Mouse (Mus musculus): ENCODE measurements around the gene Hexa. TPM values are rescaled to one million over a fixed set of nuclear protein-coding genes. Genes with fewer than 3 reads are reported as not detected.

Hexa gene
- total RNA-seq (2014; fragmentation: Nextera tagmentation) (16.6 and 23.9 TPM in 2 replicates), total RNA-seq (2017) (25.4 and 28.7 TPM in 2 replicates)

DNA sequence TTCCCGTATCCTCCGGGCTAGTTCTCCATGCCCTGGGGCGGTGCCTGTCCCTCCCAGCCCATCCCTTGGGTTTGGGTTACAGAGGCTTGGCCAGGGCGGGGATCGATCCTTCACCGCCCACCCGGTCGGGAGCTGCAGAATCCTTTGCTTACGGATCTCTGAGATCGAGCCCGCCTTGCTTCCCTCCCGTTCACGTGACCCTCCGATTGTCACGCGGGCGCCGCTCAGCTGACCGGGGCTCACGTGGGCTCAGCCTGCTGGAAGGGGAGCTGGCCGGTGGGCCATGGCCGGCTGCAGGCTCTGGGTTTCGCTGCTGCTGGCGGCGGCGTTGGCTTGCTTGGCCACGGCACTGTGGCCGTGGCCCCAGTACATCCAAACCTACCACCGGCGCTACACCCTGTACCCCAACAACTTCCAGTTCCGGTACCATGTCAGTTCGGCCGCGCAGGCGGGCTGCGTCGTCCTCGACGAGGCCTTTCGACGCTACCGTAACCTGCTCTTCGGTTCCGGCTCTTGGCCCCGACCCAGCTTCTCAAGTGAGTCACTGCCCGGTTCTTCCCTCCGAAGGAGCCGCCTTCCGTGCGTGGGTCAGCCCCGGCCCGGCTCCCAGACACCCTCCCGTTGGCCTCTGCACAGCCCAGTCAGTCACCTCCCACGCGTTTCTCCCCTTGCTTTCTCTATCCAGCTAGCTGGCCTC, at the start of gene Hexa, which contains the start of gene Tmem202:
Gene Hexa (plus strand): TSS at position 100 of the 697 bp plus-strand sequence.
Gene Tmem202 (minus strand): TSS at position 407 of the 697 bp plus-strand sequence.
- peak; percentile 80 for ATAC-seq (replicated peaks; ENCODE audit: low FRiP score, low TSS enrichment, poor library complexity, severe bottlenecking)

DNA sequence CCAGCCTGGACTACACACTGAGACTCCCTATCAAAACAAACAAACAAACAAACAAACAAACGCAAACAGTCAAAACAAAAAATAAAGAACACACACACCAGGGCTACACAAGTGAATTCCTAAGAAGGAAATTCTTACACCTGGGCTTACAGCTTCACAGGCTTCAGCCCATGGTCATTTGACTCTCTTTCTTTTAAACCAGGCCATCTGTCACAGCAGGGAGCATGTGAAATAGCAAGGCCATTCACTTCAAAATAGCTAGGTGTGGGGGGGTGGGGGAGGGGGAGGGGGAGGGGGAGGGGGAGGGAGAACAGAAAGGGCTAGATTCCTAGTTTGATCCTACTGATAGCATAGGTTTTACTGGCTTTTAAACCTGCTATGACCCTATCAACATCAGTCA, 31.2 kb upstream of the Hexa start:
- ATAC-seq (replicated peaks; ENCODE audit: low FRiP score, low TSS enrichment, poor library complexity, severe bottlenecking): no peak

DNA sequence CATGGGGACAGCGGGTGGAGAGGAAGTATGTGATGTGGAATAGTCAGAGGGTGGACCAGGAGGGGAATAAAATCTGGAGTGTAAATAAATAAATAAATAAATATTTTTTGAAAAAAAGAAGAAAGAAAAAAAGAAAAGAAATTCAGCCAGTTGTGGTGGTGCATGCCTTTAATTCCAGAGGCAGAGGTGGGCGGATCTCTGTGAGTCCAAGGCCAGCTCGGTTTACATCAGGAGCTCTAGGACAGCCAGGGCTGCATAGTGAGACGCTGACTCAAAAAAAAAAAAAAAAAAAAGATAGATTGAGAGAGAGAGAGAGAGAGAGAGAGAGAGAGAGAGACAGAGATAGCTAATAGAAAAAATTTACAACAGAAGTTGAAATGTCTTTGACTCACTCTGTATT, 27.0 kb upstream of the Hexa start:
- no peak for ATAC-seq (replicated peaks; ENCODE audit: low FRiP score, low TSS enrichment, poor library complexity, severe bottlenecking)

DNA sequence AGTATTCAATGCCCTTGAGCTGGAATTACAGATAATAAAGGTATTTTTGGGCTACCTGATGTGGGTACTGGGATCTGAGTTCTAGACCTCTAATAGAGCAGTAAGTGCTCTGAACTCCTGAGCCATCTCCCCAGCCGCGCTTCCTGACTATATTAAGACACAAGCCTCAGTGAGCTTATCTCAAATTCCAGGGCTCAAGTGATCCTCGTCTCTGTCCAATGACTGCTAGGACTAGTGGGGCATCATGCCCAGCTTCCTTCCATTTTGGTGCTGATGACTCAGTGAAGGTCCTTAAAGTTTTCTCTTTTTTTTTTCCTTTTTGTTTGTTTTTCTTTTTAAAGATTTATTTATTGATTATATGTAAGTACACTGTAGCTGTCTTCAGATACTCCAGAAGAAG, 24.3 kb upstream of the Hexa start:
- no peak for ATAC-seq (replicated peaks; ENCODE audit: low FRiP score, low TSS enrichment, poor library complexity, severe bottlenecking)

DNA sequence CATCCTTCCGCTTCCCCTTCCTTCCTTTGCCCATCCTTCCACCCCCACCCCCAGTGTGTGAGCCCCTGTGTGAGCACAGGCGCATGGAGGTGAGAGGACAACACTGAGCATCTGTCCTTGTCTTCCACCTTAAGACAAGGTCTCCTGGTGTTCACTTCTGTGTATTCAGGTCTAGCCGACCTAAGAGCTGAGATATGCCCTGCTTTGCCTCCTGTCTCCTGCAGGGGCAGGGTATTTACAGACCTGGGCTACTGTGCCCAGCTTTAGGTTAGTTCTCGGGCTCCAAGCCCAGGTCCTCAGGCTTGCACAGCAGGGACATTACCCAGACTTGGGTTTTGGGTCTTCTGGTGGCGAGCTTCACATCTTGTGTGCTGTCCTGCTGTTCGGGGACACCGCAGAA, 22.2 kb upstream of the Hexa start:
- ATAC-seq (replicated peaks; ENCODE audit: low FRiP score, low TSS enrichment, poor library complexity, severe bottlenecking): peak; percentile 77; the same call in 1 of the 2 replicates

DNA sequence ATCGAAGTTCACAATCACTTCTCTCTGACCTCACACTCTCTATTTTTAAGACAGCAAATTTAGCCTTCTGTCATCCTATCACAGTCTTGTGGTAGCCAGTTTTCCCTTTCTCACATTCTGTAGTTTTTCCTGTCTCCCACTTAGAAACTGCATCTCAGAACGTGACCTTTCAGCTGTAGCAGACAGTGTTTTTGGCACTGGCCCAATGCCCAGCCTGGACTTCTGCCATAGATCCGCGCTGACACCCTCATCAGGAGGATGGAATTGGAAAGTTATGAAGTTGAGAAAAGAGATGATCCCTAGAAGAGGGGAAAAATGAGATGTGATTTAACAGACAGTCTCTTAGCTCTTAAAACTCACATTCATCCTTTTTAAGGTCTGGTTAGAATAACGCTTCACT, 20.4 kb upstream of the Hexa start:
- ATAC-seq (replicated peaks; ENCODE audit: low FRiP score, low TSS enrichment, poor library complexity, severe bottlenecking): no peak

DNA sequence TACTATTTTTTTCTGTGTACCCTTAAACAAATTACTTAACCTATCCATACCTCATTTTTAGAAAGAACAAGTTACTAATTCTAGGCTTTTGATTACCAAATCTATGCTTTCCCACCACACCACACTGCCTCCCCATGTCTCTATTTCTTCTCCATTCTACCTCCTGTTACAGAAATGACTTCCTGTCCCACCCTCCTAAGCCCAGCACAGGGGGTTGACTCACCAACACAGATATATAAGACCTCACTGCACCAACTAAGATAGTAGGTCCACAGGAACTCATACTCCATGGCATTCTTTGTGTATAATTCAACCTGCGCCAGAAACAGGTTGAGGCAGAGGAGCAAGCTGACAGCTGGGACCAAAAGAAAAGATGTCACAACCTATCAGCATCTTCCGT, 19.9 kb upstream of the Hexa start:
- ATAC-seq (replicated peaks; ENCODE audit: low FRiP score, low TSS enrichment, poor library complexity, severe bottlenecking): no peak

DNA sequence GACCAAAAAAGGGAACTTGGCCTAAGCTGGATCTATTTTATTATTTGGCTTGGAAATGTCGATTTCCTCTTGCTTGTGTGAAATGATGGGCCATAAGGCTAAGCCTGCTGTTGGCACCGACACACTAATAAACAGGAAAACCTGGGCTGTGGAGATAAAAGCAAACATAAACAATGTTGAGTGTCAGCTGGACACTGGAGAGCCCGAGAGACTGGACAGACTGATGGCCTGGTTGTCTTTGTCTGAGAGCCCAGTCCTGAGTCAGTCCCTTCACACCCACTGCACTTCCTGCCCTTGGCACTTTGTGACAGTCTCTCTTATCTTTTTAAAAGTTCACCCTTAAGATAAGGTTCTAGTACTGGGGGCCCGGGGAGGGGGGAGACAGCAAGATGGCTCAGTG, 16.4 kb upstream of the Hexa start:
- no peak for ATAC-seq (replicated peaks; ENCODE audit: low FRiP score, low TSS enrichment, poor library complexity, severe bottlenecking)

DNA sequence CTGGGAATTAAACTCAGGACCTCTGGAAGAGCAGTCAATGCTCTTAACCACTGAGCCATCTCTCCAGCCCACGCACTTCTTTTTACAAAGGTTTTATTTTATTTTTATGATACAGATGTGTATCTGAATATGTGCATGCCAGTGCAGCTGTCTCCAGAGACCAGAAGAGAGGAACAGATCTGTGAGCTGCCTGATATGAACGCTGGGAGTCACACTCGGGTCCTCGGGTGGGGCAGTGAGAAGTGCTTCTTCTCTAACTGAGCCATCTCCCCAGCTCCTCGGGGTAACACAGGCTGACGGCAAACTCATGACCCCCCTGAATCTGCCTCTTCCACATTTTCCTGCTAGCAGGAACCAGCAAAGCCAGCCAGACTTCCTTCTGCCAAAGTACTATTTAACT, 12.6 kb upstream of the Hexa start:
- ATAC-seq (replicated peaks; ENCODE audit: low FRiP score, low TSS enrichment, poor library complexity, severe bottlenecking): peak; percentile 63; the same call in 1 of the 2 replicates

DNA sequence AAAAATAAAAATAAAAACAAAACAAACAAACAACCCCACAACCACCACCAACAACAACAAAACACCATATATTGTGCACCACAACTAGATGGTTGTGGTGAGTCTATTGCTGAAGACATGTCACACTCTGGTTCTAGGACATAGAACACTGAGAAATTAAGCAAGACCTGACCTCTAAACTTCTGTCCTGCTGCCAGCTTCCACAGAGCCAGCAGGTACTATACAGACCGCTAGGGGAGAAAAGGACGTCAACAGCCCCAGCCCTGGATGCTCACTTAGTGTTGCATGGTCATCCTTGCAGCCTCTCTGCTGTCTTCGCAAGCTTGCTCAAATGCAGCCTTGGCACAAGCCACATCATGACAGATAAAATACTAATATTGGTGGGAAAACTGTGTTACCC, 11.8 kb upstream of the Hexa start:
- no peak for ATAC-seq (replicated peaks; ENCODE audit: low FRiP score, low TSS enrichment, poor library complexity, severe bottlenecking)

DNA sequence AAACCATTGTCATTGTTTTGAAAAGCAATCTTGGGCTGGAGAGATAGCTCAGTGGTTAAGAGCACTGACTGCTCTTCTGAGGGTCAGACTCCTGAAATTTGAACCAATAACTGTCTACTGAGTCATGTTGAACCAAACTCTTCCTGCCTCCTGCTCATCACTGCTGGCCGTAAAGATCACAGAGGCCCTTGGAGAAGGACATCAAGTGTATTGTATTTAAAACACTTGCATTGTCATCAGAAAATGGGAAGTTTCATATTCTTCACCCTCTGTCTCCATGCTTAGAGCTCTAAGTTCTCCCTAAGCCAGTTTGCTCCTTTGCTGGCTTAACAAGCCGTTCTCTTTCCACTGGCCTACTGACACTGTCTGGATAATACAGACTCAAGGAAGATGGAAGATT, 11.1 kb upstream of the Hexa start:
- no peak for ATAC-seq (replicated peaks; ENCODE audit: low FRiP score, low TSS enrichment, poor library complexity, severe bottlenecking)

DNA sequence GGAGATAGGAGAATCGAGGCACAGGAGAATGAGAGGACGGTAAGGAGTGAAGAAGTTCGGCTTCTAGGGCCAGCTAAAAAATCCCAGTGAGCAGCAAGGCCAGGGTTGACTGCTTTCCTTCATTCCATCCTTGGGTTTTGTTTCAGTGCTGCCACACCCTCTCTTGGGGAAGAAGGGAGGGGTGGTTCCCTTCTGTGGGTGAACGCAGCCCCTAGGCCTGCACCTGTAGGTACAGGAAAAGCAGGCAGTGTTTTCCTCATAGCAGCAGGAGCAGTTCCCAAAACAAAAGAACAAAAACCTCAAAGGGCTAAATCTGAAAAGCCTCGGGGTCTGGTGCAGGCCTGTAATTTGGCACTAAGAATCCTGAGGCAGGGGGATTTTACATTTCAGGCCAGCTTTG, 7.7 kb upstream of the Hexa start:
- ATAC-seq (replicated peaks; ENCODE audit: low FRiP score, low TSS enrichment, poor library complexity, severe bottlenecking): no peak

DNA sequence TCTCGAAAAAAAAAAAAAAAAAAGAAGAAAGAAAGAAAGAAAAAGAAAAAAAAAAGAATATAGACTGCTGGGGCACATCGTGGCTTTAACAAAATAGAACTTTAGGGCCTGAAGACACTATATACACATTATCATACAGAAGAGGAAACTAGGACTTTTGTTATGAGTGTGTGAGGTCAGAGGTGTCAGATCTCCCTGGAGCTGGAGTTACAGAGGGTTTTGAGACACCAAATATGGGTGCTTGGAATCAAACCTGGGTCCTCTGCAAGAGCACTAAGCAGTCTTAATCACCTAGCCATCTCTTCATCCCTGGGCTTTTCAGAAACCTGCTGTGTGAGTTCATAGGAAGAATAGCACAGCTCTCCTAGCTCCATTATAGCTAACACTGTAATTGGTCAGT, 5.9 kb upstream of the Hexa start:
- ATAC-seq (replicated peaks; ENCODE audit: low FRiP score, low TSS enrichment, poor library complexity, severe bottlenecking): no peak

DNA sequence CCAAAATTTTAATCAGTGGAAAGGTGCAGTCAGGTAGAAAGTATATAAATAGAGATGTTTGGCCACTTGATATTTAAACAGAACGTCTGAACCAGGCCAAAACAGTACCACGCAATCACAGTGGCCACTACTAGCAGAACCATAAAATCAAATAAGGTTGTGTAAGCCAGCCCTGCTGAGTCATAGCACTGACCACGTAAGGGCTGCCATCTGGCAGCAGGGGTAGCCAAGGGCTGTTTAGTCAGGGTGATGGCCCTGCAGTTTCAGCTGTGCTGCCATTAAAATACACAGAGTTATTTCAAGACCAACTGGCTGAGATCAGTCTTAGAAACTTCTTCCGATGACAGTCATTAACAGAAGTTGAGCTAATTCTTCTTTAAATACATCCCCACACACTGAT, 5.5 kb upstream of the Hexa start:
- ATAC-seq (replicated peaks; ENCODE audit: low FRiP score, low TSS enrichment, poor library complexity, severe bottlenecking): no peak

DNA sequence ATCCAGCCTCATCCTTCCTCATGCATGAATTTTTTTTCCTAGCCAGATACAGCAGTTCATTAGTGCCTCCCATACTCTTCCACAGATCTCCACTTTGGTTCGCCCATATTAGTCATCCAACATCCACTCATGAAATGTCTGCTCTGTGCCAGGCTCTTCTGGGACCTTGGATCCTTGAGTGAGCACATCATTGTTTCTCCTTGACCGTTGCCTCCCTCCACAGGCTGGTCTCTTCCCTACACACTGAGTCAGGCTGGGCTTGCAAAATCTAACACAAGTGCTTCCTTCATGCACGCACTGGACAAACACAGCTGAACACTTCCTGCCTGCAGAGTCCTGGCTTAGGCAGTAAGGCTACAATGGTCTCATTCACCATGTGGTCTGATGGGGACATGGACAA, 1.7 kb upstream of the Hexa start:
- no peak for ATAC-seq (replicated peaks; ENCODE audit: low FRiP score, low TSS enrichment, poor library complexity, severe bottlenecking)

DNA sequence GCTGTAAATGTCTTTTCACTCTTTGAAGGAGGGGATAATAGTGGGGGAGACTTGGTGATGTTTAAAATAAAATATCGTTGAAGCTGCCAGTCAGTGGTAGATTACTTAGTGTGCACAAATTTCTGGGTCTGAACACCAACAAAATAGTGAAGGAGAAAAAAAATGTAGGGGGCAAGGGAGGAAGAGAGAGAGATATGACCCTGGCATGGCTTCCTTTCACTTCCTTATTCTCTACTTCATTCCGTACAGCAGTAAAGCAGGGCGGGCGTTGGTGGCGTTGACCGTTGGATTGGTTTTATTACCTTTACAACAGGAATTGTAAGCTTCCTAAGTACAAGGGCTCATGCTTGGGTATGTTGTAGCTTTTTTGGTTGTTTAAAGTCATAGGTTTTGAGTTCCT, 2.3 kb downstream of the Hexa start:
- ATAC-seq (replicated peaks; ENCODE audit: low FRiP score, low TSS enrichment, poor library complexity, severe bottlenecking): no peak

DNA sequence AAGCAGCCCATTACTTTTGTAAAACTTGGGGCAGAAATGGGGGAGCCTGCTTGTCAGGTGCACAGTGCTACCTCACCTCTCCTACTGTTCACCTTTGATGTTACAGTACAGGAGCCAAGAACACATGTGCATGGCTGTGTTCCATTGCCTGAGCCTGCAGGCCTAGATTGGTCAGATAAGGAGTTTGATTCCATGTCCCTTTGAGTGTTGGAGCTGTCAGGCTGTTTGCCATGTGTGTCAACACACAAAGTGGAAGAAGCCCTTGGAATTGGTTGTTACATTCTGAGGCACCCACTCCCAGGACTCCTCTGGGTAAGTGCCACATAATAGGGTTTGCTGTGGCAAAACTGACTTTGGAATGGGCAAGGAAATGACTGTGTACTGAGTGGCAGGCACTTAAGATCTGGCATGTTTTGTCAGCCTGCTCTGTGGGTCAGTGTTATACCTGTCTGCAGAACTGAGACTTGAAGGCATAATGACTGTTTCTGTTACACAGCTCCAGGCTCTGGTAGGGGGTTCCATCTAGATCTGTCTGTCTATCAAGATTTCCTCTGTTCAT, 3.5 kb downstream of the Hexa start:
- ATAC-seq (replicated peaks; ENCODE audit: low FRiP score, low TSS enrichment, poor library complexity, severe bottlenecking): no peak

DNA sequence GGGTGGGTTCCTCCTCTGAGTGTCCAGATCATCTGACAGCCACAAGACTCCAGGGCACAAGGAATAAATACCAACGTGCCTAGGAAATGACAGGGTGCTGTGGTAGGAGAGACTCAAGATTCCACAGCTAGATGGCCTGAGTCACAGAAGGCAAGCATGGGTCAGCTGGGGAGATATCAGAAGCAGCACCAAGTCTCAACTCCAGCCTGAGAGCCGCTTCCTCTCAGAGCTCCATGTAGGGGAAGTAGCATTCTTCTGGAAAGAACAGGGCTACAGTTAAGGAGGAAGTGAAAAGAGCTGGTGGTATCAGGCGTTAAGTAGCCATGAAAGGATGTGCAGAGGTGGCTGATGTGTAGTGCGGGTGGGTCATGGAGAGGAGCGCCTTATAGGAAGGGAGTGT, 5.4 kb downstream of the Hexa start:
- ATAC-seq (replicated peaks; ENCODE audit: low FRiP score, low TSS enrichment, poor library complexity, severe bottlenecking): no peak

DNA sequence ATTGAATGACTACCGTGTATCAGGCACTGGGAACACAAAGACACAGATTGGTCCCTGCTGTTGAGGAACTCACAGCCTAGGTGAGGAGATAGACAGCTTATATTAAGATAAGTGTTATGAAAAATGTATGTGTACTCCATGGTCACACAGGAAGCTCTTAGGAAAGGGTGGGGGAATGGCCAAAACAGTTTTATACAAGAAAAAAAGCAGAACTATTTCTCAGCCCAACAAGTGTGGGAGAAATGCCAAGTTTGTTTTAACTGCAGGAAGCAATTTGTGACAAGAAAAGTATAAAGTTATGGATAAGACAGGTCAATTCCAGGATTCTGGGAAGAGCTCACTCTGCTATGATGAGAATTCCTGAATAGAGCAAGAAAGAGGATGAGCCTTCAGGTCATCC, 8.5 kb downstream of the Hexa start:
- ATAC-seq (replicated peaks; ENCODE audit: low FRiP score, low TSS enrichment, poor library complexity, severe bottlenecking): no peak

DNA sequence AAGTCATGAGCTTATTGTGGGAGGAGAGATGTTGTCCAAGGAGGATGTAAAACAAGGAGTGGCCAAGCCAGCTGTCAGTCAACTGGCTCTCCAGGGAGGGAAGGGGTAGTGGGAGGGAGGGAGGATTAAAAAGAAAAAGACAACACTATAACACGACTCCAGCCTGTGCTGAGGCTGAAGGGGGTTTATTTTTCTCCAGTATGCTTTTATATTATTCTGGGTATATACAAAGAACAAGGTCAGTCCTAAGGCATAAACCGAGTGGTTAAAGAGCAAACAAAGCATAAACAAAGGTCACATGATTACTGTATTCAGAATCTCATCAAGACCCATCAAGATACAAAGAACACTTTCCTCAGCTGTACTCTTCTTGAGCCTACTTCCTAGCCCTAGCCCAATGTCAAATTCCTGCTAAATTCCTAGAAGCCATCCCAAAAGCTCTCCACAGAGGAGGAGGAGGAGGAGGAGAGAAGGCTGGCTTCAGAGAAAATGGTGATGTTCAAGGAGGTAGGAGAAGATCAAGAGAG, 9.7 kb downstream of the Hexa start:
- no peak for ATAC-seq (replicated peaks; ENCODE audit: low FRiP score, low TSS enrichment, poor library complexity, severe bottlenecking)

DNA sequence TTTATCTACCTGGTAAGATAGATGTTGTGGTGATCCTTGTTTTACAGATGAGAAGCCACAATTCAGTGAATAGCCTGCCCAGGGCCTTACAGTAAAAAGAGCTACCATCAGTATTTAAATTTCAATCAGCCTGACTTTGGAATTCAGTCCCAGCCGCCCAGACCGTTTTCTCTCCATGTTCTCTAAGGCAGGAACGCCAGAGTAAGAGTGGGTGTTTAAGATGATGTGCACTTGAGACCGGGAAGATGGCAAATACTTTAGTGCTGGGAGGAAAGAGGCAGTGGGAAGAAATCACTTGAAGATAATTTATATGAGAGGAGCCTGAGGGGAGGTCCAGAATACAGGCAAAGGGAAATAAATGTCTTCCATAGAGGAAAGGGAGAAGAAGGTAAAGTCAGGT, 10.7 kb downstream of the Hexa start:
- ATAC-seq (replicated peaks; ENCODE audit: low FRiP score, low TSS enrichment, poor library complexity, severe bottlenecking): no peak

All from megakaryocyte-erythroid progenitor cell, adult 5-6 weeks (primary cell).